Mouse (Mus musculus): Measurements from ENCODE around the gene Olfr799. TPM values are rescaled to one million over a fixed set of nuclear protein-coding genes. Genes with fewer than 3 reads are reported as not detected.

Gene Olfr799
- polyA plus RNA-seq, 1 experiment from 2014 or later, result not detected

Other genes with a start within 250 kb of the Olfr799 start
- gene Olfr785, start 232.1 kb upstream of the Olfr799 start, polyA plus RNA-seq (2015; fragmentation: Nextera tagmentation; extraction: Ambion mirVana), result not detected in 2 replicates
- not detected in 2 replicates for gene Olfr786, start 210.2 kb upstream of the Olfr799 start, polyA plus RNA-seq (2015; fragmentation: Nextera tagmentation; extraction: Ambion mirVana)
- gene Olfr787, start 175.6 kb upstream of the Olfr799 start, polyA plus RNA-seq (2015; fragmentation: Nextera tagmentation; extraction: Ambion mirVana), result not detected in 2 replicates
- not detected in 2 replicates for gene Olfr788, start 166.5 kb upstream of the Olfr799 start, polyA plus RNA-seq (2015; fragmentation: Nextera tagmentation; extraction: Ambion mirVana)
- gene Olfr789, start 152.7 kb upstream of the Olfr799 start, polyA plus RNA-seq (2015; fragmentation: Nextera tagmentation; extraction: Ambion mirVana), result not detected in 2 replicates
- gene Olfr790, start 139.0 kb upstream of the Olfr799 start, polyA plus RNA-seq (2015; fragmentation: Nextera tagmentation; extraction: Ambion mirVana), result not detected in 2 replicates
- not detected in 2 replicates for gene Olfr791, start 115.7 kb upstream of the Olfr799 start, polyA plus RNA-seq (2015; fragmentation: Nextera tagmentation; extraction: Ambion mirVana)
- gene Olfr792, start 98.3 kb upstream of the Olfr799 start, polyA plus RNA-seq (2015; fragmentation: Nextera tagmentation; extraction: Ambion mirVana), result not detected in 2 replicates
- gene Olfr794, start 69.8 kb upstream of the Olfr799 start, polyA plus RNA-seq (2015; fragmentation: Nextera tagmentation; extraction: Ambion mirVana), result not detected in 2 replicates
- not detected in 2 replicates for gene Olfr796, start 24.9 kb upstream of the Olfr799 start, polyA plus RNA-seq (2015; fragmentation: Nextera tagmentation; extraction: Ambion mirVana)
- not detected in 2 replicates for gene Olfr798, start 9.6 kb upstream of the Olfr799 start, polyA plus RNA-seq (2015; fragmentation: Nextera tagmentation; extraction: Ambion mirVana)
- gene Olfr800, start 20.2 kb downstream of the Olfr799 start, polyA plus RNA-seq (2015; fragmentation: Nextera tagmentation; extraction: Ambion mirVana), result not detected in 2 replicates
- not detected in 2 replicates for gene Olfr801, start 36.4 kb downstream of the Olfr799 start, polyA plus RNA-seq (2015; fragmentation: Nextera tagmentation; extraction: Ambion mirVana)
- gene Olfr802, start 50.7 kb downstream of the Olfr799 start, polyA plus RNA-seq (2015; fragmentation: Nextera tagmentation; extraction: Ambion mirVana), result 0.08 TPM in 1 of 2 replicates, not detected in the other
- gene Olfr803, start 56.8 kb downstream of the Olfr799 start, polyA plus RNA-seq (2015; fragmentation: Nextera tagmentation; extraction: Ambion mirVana), result not detected in 2 replicates
- gene Olfr804, start 65.7 kb downstream of the Olfr799 start, polyA plus RNA-seq (2015; fragmentation: Nextera tagmentation; extraction: Ambion mirVana), result not detected in 2 replicates
- not detected in 2 replicates for gene Olfr805, start 91.9 kb downstream of the Olfr799 start, polyA plus RNA-seq (2015; fragmentation: Nextera tagmentation; extraction: Ambion mirVana)
- not detected in 2 replicates for gene Olfr806, start 104.4 kb downstream of the Olfr799 start, polyA plus RNA-seq (2015; fragmentation: Nextera tagmentation; extraction: Ambion mirVana)
- not detected in 2 replicates for gene Olfr807, start 120.3 kb downstream of the Olfr799 start, polyA plus RNA-seq (2015; fragmentation: Nextera tagmentation; extraction: Ambion mirVana)
- not detected in 2 replicates for gene Olfr808, start 128.0 kb downstream of the Olfr799 start, polyA plus RNA-seq (2015; fragmentation: Nextera tagmentation; extraction: Ambion mirVana)
- gene Olfr809, start 137.2 kb downstream of the Olfr799 start, polyA plus RNA-seq (2015; fragmentation: Nextera tagmentation; extraction: Ambion mirVana), result not detected in 2 replicates
- gene Olfr810, start 157.4 kb downstream of the Olfr799 start, polyA plus RNA-seq (2015; fragmentation: Nextera tagmentation; extraction: Ambion mirVana), result not detected in 2 replicates
- gene Olfr811, start 166.9 kb downstream of the Olfr799 start, polyA plus RNA-seq (2015; fragmentation: Nextera tagmentation; extraction: Ambion mirVana), result not detected in 2 replicates
- gene Olfr812, start 208.6 kb downstream of the Olfr799 start, polyA plus RNA-seq (2015; fragmentation: Nextera tagmentation; extraction: Ambion mirVana), result not detected in 2 replicates
- not detected in 2 replicates for gene Olfr813, start 217.9 kb downstream of the Olfr799 start, polyA plus RNA-seq (2015; fragmentation: Nextera tagmentation; extraction: Ambion mirVana)
- not detected in 2 replicates for gene Olfr814, start 242.4 kb downstream of the Olfr799 start, polyA plus RNA-seq (2015; fragmentation: Nextera tagmentation; extraction: Ambion mirVana)